Mouse (Mus musculus) layer of hippocampus, adult 9-10 months (tissue): ENCODE measurements around the gene Gm8369.
A peak's percentile ranks its signal among the peaks of the same experiment; 100 is the strongest.
"Not testable (repeated sequence)": the region's sequence is repeated elsewhere in the genome, so short reads cannot be mapped to it uniquely, and the experiment has no call there.

Experiments
- DNase-seq: peaks from one replicate; pipeline ENCODE4 v3.0.0; 2022; ENCODE audit warnings: low spot score

The Gm8369 gene

GRCm38 (mm10) chr19:11485746-11486145 is at the start of gene Gm8369:
TSS of gene Gm8369 (plus strand) at chr19:11485938.
- peak; percentile 52 for DNase-seq

- no peak for DNase-seq
Measured at GRCm38 (mm10) chr19:11443338-11443737, 42.4 kb upstream of the Gm8369 start, which contains the start of gene Ms4a4b. TSS of gene Ms4a4b (plus strand) at chr19:11443553.

- no peak for DNase-seq
Measured at GRCm38 (mm10) chr19:11443964-11444363, 41.8 kb upstream of the Gm8369 start.

- no peak for DNase-seq
Measured at GRCm38 (mm10) chr19:11447238-11447637, 38.5 kb upstream of the Gm8369 start.

- DNase-seq = not testable (repeated sequence)
Measured at GRCm38 (mm10) chr19:11459041-11459440, 26.7 kb upstream of the Gm8369 start.

GRCm38 (mm10) chr19:11464795-11465194 is 20.9 kb upstream of the Gm8369 start:
- not testable (repeated sequence) for DNase-seq

- no peak for DNase-seq
Measured at GRCm38 (mm10) chr19:11466471-11466870, 19.3 kb upstream of the Gm8369 start.

GRCm38 (mm10) chr19:11468361-11468760 is 17.4 kb upstream of the Gm8369 start:
- DNase-seq = not testable (repeated sequence)

- not testable (repeated sequence) for DNase-seq
Measured at GRCm38 (mm10) chr19:11469215-11469614, 16.5 kb upstream of the Gm8369 start, which contains the start of gene Ms4a6c. TSS of gene Ms4a6c (plus strand) at chr19:11469366.

GRCm38 (mm10) chr19:11479714-11480113 is 6.0 kb upstream of the Gm8369 start:
- no peak for DNase-seq

GRCm38 (mm10) chr19:11482684-11483083 is 3.1 kb upstream of the Gm8369 start:
- no peak for DNase-seq

GRCm38 (mm10) chr19:11483941-11484340 is 1.8 kb upstream of the Gm8369 start:
- no peak for DNase-seq

- DNase-seq = no peak
Measured at GRCm38 (mm10) chr19:11484388-11484787, 1.4 kb upstream of the Gm8369 start.

- DNase-seq = no peak
Measured at GRCm38 (mm10) chr19:11485266-11485665, 472 bp upstream of the Gm8369 start.

- DNase-seq = no peak
Measured at GRCm38 (mm10) chr19:11486599-11486998, 861 bp downstream of the Gm8369 start.

GRCm38 (mm10) chr19:11491406-11492189 is 5.9 kb downstream of the Gm8369 start:
- DNase-seq = no peak

GRCm38 (mm10) chr19:11492671-11493070 is 6.9 kb downstream of the Gm8369 start:
- no peak for DNase-seq

GRCm38 (mm10) chr19:11494519-11494918 is 8.8 kb downstream of the Gm8369 start:
- DNase-seq = no peak

- no peak for DNase-seq
Measured at GRCm38 (mm10) chr19:11496361-11496760, 10.6 kb downstream of the Gm8369 start.

- not testable (repeated sequence) for DNase-seq
Measured at GRCm38 (mm10) chr19:11497300-11497699, 11.6 kb downstream of the Gm8369 start.

GRCm38 (mm10) chr19:11500796-11501195 is 15.1 kb downstream of the Gm8369 start:
- no peak for DNase-seq

- DNase-seq = no peak
Measured at GRCm38 (mm10) chr19:11501326-11501725, 15.6 kb downstream of the Gm8369 start.

GRCm38 (mm10) chr19:11504857-11505256 is 19.1 kb downstream of the Gm8369 start:
- no peak for DNase-seq

GRCm38 (mm10) chr19:11513458-11513857 is 27.7 kb downstream of the Gm8369 start:
- no peak for DNase-seq
